Mouse (Mus musculus): Measurements from ENCODE around the gene Btk.

The Btk gene

DNA sequence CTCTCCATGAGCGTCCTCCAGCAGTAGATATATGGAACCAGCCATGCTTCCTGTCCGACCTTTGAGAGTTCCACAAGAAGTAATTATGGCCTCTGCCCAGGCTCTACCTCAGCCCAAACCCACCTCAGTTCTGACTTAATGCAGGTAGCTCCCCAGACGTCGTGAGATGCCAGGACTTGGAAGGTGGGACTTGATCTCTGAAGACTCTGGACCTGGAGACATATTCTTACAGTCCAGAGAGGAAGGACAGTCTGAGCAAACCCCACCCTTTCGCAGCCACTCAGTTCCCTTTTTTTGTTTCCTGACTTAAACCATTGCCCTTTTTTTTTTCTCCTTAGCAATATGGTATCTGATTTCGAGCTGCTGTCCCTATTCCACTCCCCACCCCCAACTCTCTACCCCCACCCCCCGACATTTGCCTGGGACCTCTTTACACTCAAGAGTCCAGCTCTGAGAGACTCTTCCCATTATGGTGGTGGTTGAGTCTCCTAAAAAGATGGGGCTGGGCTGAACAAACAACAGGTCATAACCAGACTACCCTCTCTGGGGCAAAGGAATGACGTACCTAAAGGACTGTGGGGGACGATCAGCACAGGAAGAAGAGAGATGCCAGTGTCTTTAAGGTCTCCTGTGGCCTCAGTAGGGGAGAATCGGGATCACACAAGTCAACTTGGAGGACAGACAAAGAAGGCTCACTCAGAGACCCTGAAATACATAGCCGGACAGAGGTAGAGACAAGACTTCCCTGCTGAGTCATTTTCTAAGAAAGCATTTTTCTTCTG lies at the start of gene Btk:
Gene Btk, minus strand, starts transcription at position 683 of the 782 bp plus-strand sequence.
- no peak for DNase-seq (ENCODE audit: low spot score in 2 of 2)

DNA sequence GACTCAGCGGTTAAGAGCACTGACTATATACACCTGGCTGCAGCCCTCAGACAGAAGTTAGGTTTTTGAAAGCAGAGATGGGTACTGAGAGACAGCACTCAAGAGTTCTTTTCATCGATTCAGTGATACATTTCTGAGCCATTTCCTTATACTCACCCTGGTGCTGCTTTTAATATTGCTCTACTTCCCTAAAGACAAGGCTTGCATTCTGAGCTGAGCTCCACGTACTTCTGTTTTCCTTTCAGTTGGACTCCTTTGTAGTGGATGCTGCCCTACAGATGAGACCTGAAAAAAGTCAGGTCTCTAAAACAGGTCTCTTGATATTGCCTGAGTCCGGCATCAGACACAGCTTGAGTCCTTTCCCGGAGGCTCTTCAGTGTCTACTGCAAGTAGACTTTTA lies 49.3 kb upstream of the Btk start:
- no peak for DNase-seq (ENCODE audit: low spot score in 2 of 2)

DNA sequence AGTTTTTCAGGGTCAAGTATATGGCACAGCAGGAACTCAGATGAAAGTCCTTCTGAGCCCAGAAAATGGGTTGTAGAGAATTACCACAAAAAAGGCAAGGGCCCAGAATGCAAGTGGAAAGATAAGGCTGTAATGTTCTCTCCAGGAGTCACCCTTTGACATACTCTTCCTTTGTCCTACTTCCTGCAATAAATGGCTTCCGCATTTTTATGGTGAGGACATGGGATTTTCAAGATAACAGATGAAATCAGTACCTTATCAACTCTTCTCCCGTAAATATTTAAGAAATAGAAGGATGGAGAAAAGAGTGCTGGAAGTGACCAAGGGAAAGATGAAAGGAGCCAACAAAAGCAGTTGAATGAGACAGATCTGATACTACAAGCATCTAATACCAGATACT lies 44.8 kb upstream of the Btk start:
- DNase-seq (ENCODE audit: low spot score in 2 of 2), result no peak

DNA sequence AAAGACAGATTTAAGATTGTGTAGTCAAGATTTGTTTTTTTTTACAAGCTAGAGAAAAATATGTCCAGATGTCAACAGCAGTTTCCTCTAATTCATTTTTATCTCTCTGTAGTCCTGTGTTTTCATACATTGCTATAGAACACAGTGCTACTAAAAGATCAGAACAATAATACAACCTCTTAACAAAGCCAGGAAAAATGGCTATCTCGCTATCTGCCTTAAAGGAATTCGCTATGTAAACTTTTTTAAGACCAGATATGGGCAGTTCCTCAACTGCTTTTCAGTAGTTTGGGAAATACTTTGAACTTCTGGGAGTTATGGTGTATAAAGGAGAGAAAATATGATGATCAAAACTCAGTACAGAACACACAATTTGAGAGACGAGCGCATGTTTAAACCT lies 40.0 kb upstream of the Btk start:
- no peak for DNase-seq (ENCODE audit: low spot score in 2 of 2)

DNA sequence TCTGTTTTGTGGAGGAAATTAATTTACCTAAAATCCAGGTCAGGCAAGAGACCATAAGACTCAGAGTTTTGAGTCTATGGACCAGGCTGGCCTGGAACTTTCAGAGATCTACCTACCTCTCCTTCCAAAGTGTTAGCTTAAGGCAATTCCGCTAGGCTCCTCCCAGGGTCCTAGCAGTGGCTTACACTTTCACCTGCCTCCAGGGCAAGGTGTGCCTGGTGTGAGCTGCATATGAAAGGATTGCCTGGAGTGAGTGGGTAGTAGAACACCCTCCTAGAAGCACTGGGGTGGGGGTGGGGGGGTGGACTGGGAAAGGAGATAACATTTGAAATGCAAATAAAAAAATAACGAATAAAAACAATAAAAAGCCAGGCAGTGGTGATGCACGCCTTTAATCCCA lies 38.3 kb upstream of the Btk start:
- no peak for DNase-seq (ENCODE audit: low spot score in 2 of 2)

DNA sequence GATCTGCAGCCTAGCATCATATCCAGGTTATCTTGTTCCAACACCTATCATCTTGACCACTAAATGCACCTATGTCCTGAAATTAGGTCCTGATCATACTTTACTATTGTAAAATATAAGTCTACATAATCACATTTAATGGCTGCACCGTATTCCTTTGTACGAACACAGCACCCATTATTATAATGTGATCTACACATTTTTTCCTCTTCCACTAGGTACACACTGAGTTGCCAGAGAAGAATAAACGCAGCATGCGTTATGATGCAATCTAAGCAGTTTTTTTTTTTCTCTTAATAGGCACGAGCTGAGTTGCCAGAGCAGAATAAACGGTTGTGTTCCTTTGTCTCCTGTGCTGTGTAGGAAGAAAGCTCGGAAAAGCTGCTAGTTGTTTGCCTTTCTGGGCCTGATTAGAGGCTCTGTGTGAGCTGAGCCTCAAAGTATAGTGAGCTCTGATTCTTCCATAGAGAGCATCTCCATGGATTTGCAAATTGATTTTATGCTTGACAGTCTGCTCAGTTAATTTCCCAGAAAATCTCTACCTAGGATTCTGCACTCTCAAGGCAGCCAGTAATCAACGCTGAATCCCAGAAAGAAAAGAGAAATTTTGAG lies 37.0 kb upstream of the Btk start:
- DNase-seq (ENCODE audit: low spot score in 2 of 2), result no peak

DNA sequence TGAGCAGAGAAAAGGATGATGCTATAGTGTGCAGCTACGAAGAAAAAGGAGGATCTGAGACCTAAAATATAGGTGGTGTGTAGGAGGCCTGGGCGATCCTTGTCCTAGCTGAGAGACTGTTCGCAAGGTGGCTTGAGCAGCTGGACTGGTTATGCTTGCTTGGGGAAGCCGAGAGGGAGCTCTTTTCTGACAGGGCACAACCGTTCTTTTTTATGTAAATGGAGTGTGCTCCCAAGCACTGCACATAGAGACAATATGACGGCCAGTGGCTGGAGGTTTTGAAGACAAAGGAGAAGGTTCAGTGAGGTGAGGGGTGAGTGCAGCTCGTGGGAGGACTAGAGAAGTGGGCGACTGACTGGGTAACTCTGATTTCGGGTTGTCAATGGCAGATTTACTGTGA lies 36.3 kb upstream of the Btk start:
- no peak for DNase-seq (ENCODE audit: low spot score in 2 of 2)

DNA sequence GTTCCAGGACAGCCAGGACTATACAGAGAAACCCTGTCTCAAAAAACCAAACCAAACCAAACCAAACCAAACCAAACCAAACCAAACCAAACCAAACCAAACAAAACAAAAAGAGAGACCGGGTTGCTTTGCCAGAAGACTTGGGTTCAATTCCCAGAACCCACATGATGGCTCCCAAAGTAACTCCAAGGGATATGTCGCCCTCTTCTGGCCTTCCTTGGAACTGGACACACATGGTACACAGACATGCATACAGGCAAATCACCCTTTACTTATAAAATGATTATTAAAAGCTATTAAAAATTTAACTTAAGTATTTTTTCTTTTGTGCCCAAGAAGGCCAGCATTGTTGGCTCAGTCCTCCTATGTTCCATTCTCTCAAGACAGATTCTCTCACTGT lies 30.9 kb upstream of the Btk start:
- no peak for DNase-seq (ENCODE audit: low spot score in 2 of 2)

DNA sequence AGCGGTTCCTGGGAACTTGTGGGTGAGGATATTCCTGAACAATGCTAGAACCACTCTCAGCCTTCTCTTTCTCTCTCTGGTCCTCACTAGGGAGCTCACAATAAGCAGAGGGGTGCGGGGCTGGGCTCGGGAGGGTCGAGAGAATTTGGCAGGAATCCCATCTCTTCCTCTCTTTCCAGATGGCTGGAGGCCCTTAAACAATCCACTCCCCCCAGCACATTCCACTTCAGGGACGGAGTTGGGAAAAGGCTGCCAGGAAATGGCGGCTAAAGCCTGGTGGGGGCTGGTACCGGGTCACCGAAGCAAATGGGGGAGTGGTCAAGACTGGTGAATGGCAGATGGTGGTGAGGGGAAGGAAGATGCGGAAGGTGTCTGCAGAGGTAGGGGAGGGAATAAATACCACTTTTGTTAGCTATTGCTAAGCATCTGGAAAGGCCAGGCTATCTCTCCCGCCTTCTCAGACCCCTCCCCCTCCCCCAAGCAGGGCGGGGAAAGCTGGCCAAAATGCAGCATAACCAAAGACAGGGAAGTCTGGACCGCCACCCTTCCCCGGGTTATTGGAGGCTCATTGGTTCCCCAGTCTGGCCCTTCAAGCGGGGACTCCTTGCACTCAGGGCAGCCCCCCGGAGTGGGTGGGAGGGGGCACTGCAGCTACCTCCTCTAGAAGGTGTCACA lies 29.1 kb upstream of the Btk start:
- peak; percentile 46 to 54 for DNase-seq (ENCODE audit: low spot score in 2 of 2)

DNA sequence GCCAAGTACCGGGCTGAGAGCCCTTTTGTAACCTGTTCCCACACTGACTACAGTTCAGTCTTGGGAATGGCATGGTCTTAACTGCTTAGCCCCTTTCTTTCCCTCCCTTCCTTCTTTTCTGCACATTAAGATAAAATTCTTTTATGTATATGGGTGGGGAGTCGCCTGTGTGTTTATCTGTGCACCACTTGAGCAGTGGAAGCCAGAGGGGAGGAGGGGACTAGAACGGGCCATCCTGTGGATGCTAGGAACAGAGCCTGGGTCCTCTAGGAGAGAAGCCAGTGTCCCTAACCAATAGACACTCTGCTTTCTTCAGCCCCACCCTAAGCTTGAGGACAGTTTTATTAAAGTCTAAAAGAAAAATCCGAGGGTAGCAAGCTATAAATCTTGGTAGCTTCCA lies 27.6 kb upstream of the Btk start:
- no peak for DNase-seq (ENCODE audit: low spot score in 2 of 2)

DNA sequence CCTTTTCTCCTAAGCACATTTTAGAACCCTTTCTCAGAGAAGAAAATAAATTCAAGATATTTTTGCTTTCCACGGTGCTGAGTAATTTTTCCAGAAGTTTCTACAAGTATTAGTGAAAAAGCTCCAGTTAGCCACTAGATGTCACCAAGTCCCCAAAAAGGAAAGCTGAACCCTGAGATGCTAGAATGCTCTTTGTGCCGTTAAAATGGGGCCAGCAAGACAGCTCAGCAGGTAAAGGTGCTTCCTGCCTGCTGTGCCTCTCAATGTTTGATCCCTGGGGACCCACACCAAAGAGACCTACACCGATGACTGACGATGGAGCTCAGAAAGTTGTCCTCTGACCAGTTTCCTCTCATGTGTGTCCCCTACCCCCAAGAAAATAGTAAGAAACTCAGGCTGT lies 26.1 kb upstream of the Btk start:
- DNase-seq (ENCODE audit: low spot score in 2 of 2), result peak in 1 of 2 experiments; percentile 6

DNA sequence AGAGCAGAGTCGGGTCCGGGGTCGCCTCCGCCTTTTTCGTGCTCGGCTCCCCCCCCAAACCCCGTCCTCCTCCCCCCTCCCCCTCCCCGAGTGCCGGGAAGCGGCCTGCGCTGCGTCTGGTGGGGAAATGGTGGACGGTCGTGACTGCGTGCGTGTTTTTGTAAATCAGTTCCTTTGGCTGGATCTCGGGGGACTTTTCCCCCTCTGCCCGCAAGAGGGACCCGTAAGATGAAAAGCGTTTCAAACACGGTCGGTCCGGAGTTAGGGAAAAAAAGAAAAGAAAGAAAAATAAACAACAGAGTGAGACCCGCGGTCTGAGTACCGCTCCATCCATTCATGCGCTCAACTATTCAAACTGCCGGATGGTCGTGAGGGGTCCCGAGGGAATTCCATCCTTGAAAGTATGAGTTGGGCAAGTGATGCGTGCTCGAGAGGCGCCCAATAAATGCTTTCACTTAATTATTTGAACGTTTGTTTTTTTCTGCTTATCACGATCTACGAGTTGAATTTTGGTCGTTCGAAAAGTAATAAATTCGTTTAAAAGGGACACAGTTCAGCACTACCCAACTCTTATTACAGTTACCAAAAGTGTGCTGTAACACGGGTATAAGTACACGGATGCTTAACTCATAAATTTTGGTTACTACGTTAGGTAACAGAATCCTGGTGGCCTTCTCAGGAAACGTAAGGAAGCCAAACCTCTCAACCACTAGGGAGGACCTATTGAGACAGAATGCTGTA lies 18.2 kb upstream of the Btk start:
- no peak for DNase-seq (ENCODE audit: low spot score in 2 of 2)

DNA sequence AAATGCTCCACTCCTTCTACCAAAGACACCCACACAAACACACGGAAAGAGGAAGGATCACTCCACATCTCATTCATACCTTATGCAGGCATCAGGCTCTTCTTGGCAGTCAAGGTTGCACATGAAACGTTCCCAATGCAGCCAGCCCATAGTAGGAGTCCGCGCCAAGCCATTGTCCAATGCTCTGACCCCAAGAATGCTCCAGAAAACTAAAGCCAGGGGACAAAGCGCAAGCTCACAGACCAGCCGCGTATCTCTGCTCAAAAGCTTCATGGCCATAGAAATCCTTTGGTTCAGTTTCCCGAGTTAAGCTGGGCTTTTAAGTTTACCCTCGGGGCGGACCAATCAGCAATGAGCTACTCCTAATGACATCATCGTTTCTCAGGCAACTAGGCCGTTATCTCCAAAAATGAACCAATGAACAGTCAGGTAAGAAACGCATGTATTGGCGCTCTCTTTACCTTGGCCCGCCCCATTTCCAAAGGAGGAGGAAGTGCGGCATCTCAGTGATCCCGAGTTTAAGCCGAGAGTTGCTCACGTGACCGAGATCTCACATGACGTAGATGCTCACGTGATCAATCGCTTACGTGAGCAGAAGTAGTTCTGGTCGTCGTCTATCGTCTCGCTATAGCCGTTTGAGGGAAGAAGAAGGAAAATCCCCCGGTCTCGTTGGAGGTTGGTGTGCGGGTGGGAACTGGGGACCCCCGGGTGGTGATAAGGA lies 17.4 kb upstream of the Btk start, which contains the start of the genes Gla and Hnrnph2:
Gene Gla, minus strand, starts transcription at position 467 of the 721 bp plus-strand sequence.
Gene Hnrnph2, plus strand, starts transcription at position 521 of the 721 bp plus-strand sequence.
- peak; percentile 93 to 96 for DNase-seq (ENCODE audit: low spot score in 2 of 2)

DNA sequence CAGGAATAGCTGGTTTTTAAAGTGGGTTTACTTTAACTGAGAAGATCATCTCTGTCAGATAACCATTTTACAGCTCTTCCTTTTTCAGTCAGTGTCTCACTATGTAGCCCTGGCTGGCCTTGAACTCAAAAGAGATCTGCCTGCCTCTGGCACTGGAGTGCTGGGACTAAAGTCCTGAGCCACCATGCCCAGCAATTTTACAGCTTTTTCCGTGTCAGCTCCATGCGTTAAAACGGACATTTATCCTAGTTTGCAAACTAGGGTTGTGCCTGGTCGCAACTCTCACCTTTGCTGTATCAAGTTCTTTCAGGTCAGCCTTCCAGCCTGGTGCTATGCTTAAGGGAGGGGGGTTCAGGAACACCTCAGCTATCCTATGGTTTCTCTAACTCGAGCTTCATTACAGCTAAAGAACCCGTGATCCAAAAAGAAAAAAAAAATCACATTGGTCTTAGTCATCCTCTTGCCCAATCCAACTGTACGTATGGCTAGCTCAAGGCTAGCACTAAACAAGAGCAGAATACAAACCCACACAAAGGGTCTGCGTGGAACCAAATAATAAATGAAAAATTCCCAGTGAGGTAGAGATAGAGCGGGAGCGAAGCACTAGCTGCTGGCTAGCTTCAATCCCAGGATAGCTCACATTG lies 16.7 kb upstream of the Btk start:
- no peak for DNase-seq (ENCODE audit: low spot score in 2 of 2)

DNA sequence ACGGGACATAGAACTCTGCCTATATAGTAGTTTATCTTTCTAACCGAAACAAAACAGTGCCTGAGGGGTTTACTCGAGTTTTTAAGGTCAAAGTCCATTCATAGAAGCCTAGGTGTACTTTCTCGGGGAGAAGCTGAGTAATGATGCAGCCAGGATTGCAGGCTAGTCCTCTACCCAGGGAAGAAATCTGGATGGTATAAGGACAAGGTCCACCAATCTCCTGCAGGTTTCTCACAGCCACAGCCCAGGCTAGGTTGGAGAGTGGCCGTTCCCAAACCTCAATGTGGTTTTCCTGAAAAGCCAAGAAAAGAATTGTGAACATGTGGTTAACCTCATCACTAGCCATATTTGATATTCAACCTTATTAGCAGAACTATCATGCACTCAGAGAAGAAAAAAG lies 6.5 kb upstream of the Btk start:
- DNase-seq (ENCODE audit: low spot score in 2 of 2), result no peak

DNA sequence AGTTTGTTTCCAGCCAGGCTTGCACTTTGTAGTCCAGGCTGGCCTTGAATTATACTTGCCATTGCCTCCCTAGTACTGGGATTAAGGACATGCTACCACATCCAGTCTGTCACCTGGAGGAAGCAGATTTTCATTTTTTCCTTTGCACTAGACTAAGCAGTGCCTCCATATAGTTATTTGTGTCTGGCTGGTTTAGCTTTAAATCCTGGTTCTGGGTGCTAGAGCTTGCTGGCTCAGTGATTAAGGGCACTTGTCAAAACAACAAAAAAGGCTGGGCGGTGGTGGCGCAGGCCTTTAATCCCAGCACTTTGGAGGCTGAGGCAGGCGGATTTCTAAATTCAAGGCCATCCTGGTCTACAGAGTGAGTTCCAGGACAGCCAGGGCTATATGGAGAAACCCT lies 5.6 kb upstream of the Btk start:
- no peak for DNase-seq (ENCODE audit: low spot score in 2 of 2)

DNA sequence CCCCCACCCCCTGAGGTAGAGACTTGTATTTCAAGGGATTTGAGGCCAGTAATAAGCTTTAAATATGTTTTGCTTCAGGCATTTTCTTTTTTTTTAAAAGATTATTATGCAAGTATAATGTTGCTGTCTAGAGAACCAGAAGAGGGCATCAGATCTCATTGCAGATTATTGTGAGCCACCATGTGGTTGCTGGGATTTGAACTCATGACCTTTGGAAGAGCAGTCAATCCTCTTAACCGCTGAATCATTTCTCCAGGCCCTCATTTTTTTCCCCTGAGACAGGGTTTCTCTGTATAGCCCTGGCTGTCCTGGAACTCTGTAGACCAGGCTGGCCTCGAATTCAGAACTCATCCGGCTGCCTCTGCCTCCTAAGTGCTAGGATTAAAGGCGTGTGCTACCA lies 4.9 kb upstream of the Btk start:
- DNase-seq (ENCODE audit: low spot score in 2 of 2), result no peak

DNA sequence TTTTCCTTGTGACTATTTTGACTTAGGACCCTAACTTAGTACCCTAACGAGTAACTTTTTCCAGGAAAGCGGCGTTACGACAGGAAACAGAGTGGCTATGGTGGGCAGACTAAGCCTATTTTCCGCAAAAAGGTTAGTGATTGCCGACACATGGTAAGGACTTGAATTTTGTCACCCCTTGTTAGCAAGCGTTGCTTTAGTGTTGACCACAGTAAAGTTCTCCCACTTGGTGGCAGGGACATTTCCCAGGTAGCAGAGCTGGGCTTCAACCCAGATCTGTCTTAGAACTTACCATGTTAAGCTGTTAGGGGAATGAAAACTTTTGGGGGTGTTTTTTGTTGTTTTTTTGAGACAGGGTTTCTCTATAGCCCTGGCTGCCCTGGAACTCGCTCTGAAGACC lies 3.1 kb upstream of the Btk start:
- DNase-seq (ENCODE audit: low spot score in 2 of 2), result no peak

DNA sequence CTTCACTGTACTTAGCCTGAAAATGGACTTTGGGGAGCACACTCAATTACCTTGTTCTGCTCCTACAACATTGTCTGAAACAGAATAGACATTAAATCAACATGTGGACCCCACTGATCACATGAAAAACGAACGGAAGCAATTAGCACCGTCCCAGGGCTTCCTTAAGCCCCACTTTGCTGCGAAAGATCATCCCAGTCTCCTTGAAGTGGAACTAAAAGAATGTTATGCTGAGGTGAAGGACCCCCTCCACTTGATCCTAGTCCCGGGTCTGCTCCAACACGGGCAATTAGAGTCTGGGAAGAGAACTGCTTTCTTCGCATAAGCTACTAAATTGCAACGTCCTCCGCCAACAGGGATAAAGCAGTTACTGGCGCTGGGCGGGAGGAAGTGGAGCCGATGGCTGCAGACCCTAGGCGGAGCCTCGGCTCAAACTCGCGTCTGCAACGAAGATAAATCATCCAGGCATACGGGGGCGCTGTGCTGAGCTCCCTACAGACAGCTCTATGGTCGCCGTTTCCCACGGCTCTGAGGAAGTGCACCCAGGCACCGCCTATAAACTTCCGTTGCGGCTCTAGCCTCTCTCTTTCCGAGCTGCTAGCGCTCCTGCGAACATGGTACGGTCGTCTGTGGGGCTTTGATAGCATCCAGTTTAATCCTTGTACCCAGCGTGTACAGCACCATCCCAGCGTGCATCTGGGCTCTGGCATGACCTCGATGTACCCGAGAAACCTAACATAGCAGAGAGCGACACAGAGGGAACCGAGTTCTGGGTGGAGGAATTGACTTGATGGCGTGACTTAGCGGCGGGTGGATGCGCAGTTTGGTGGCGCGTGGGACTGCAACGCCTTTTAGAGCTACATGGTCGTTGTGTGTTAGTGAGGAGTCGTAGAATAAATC lies 2.0 kb upstream of the Btk start, which contains the start of gene Rpl36a:
Gene Rpl36a, plus strand, starts transcription at position 552 of the 900 bp plus-strand sequence.
- DNase-seq (ENCODE audit: low spot score in 2 of 2), result peak; percentile 84 to 89

DNA sequence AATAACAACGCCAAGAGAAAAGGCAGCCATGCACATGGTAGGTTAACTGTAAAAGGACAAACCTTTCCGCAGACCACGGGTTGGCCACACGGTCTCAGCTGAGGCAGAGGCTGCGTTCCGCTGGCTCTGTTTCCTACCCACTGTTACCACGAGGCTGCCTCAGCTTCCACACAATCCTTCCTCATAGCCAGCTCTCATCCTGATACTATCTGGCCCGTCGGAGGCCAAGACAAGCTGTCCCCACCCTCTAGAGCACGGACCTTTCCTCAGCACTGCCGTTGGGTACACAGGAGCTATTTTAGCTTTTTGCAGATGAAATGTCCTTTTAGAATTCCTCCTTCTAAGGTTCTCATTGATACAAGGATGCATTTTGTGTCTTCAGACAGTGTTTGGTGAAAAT lies 1.1 kb downstream of the Btk start:
- no peak for DNase-seq (ENCODE audit: low spot score in 2 of 2)

Measured in heart, adult 9 months (tissue).